Mouse (Mus musculus): ENCODE results near the gene Thnsl2. TPM values are rescaled to one million over a fixed set of nuclear protein-coding genes. Genes with fewer than 3 reads are reported as not detected.

Thnsl2 gene
- polyA plus RNA-seq, 1 experiment from 2014 or later: 39.9 TPM

- Histone ChIP-seq H3K27me3 (no peaks in the 10 kb centered on the region), H3K4me2 (no peak overlapping the region), H3K27ac (no peak overlapping the region), H3K9me3 (replicated peaks) (no peaks in the 10 kb centered on the region), H3K4me3 (replicated peaks) (no peak overlapping the region), H3K4me1 (no peaks in the 10 kb centered on the region), H3K9ac (no peak overlapping the region), H3K36me3 (no peaks in the 10 kb centered on the region)
- ATAC-seq (replicated peaks; ENCODE audit: low FRiP score): no peak
- WGBS: 76% methylated on average over 5 of the region's 5 CpGs
These were observed 12.6 kb upstream of the Thnsl2 start for GRCm38 (mm10) chr6:71156674-71157326.

DNA sequence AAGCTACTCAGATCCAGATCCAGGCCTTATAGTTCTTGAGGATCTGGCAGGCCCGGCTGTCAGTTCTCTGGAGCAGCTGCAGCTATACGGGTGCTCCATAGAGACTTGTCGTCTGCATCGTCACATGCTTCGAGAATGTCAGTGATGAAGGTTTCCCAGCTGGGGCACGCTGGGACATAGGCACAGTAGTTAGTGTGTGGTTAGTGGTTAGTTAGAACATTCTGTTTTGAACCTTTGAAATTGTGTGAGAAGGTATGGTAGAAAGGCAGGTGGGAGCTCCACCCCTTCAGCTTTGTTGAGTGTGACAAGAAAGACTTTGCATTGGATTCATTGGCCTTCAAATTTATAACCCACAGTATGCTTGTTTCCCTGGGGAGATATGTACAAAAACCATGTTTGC lies 10.6 kb upstream of the Thnsl2 start:
- H3K4me3 ChIP-seq (replicated peaks): no peak overlapping the region
- WGBS: 84% methylated on average over 6 of the region's 6 CpGs
- no peaks in the 10 kb centered on the region for H3K4me1 ChIP-seq
- H3K4me2 ChIP-seq: no peak overlapping the region
- no peak overlapping the region for H3K9ac ChIP-seq
- ATAC-seq (replicated peaks; ENCODE audit: low FRiP score): no peak
- H3K27ac ChIP-seq: no peak overlapping the region
- no peaks in the 10 kb centered on the region for H3K36me3 ChIP-seq
- no peaks in the 10 kb centered on the region for H3K27me3 ChIP-seq
- no peaks in the 10 kb centered on the region for H3K9me3 ChIP-seq (replicated peaks)

DNA sequence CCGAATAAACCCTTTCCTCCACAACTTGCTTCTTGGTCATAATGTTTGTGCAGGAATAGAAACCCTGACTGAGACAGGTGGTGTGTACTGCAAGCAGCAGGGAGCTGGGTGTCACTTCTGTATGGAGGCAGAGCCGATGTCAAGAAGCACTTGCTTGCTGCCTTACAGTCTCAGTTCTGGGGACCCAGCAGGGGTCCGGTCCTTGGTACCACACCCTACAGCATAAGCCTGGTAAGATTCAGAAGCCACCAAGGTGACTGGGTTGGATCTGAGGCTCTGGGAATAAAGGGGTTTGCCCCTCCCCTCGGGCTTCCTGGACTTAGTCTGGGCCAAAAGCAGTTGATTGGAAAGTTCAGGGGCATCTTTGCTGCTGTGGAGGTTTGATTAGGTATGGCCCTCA lies 9.2 kb upstream of the Thnsl2 start:
- Histone ChIP-seq H3K4me3 (replicated peaks) (no peak overlapping the region), H3K9ac (no peak overlapping the region), H3K9me3 (replicated peaks) (no peaks in the 10 kb centered on the region), H3K27ac (no peak overlapping the region), H3K4me2 (no peak overlapping the region), H3K4me1 (peaks cover 11% of the 10 kb centered on the region; the same call in 1 of the 2 replicates), H3K36me3 (no peaks in the 10 kb centered on the region), H3K27me3 (no peaks in the 10 kb centered on the region)
- no peak for ATAC-seq (replicated peaks; ENCODE audit: low FRiP score)
- WGBS: 84% methylated on average over 4 of the region's 4 CpGs

- no peaks in the 10 kb centered on the region for H3K9me3 ChIP-seq (replicated peaks)
- 49% methylated on average over 10 of the region's 10 CpGs for WGBS
- no peak for ATAC-seq (replicated peaks; ENCODE audit: low FRiP score)
These were observed 6.9 kb upstream of the Thnsl2 start for GRCm38 (mm10) chr6:71151098-71151497.

GRCm38 (mm10) chr6:71149534-71149933 lies 5.3 kb upstream of the Thnsl2 start:
- 10% methylated on average over 5 of the region's 5 CpGs for WGBS
- Histone ChIP-seq H3K4me1 (peaks cover 33% of the 10 kb centered on the region), H3K9ac (no peak overlapping the region), H3K27ac (no peak overlapping the region), H3K4me3 (replicated peaks) (no peak overlapping the region), H3K9me3 (replicated peaks) (no peaks in the 10 kb centered on the region), H3K27me3 (no peaks in the 10 kb centered on the region), H3K4me2 (no peak overlapping the region), H3K36me3 (no peaks in the 10 kb centered on the region)
- ATAC-seq (replicated peaks; ENCODE audit: low FRiP score): peak; percentile 64

More at GRCm38 (mm10) chr6:71151098-71151497, 6.9 kb upstream of the Thnsl2 start:
- Histone ChIP-seq H3K36me3 (no peaks in the 10 kb centered on the region), H3K9ac (no peak overlapping the region), H3K4me1 (peaks cover 21% of the 10 kb centered on the region), H3K4me2 (no peak overlapping the region), H3K4me3 (replicated peaks) (no peak overlapping the region), H3K27me3 (no peaks in the 10 kb centered on the region), H3K27ac (no peak overlapping the region)

GRCm38 (mm10) chr6:71148336-71148735 lies 4.1 kb upstream of the Thnsl2 start:
- no peak overlapping the region for H3K9ac ChIP-seq
- H3K4me1 ChIP-seq: peaks cover 39% of the 10 kb centered on the region
- 51% methylated on average over 6 of the region's 6 CpGs for WGBS
- no peak overlapping the region for H3K27ac ChIP-seq
- no peaks in the 10 kb centered on the region for H3K9me3 ChIP-seq (replicated peaks)
- ATAC-seq (replicated peaks; ENCODE audit: low FRiP score): no peak
- no peak overlapping the region for H3K4me2 ChIP-seq
- H3K36me3 ChIP-seq: no peaks in the 10 kb centered on the region
- H3K4me3 ChIP-seq (replicated peaks): no peak overlapping the region
- no peaks in the 10 kb centered on the region for H3K27me3 ChIP-seq

GRCm38 (mm10) chr6:71145288-71145989 lies 1.2 kb upstream of the Thnsl2 start:
- peak; percentile 47 for ATAC-seq (replicated peaks; ENCODE audit: low FRiP score)
- H3K27me3 ChIP-seq: no peaks in the 10 kb centered on the region
- WGBS: 38% methylated on average over 3 of the region's 3 CpGs
- no peak overlapping the region for H3K4me2 ChIP-seq
- H3K27ac ChIP-seq: peak overlapping the region; percentile 93
- no peak overlapping the region for H3K4me3 ChIP-seq (replicated peaks)
- H3K4me1 ChIP-seq: peaks cover 44% of the 10 kb centered on the region
- no peak overlapping the region for H3K9ac ChIP-seq
- H3K9me3 ChIP-seq (replicated peaks): no peaks in the 10 kb centered on the region
- H3K36me3 ChIP-seq: no peaks in the 10 kb centered on the region

GRCm38 (mm10) chr6:71143154-71143893 lies 915 bp downstream of the Thnsl2 start:
- H3K4me2 ChIP-seq: peak overlapping the region; percentile 92
- peak overlapping the region; percentile 71 for H3K9ac ChIP-seq
- no peak for ATAC-seq (replicated peaks; ENCODE audit: low FRiP score)
- H3K4me3 ChIP-seq (replicated peaks): peak overlapping the region; percentile 65
- no peaks in the 10 kb centered on the region for H3K27me3 ChIP-seq
- peak overlapping the region; percentile 93 for H3K27ac ChIP-seq
- H3K4me1 ChIP-seq: peaks cover 32% of the 10 kb centered on the region
- under 1% methylated on average over 19 of the region's 19 CpGs for WGBS
- no peaks in the 10 kb centered on the region for H3K9me3 ChIP-seq (replicated peaks)
- H3K36me3 ChIP-seq: no peaks in the 10 kb centered on the region

DNA sequence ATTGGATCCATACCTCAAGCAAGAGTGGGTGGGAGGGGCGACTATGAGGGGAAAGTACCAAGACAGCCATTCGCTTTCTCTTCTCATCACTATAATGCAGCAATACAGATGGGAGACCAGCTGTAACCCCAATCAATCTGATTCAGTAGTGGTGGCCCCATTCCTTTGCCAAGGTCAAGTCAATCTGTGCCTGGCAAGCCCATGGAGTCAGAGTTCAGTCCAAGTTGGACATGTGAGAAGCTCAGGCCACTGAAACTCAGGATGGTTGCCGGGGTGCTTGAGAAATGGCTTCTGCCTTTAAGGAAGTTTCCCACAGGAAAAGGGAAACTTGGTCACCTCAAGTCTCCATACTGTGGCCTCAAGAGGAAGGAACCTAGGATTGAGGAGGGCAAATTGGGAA lies 9.2 kb downstream of the Thnsl2 start:
- Histone ChIP-seq H3K27me3 (no peaks in the 10 kb centered on the region), H3K4me1 (no peaks in the 10 kb centered on the region), H3K36me3 (no peaks in the 10 kb centered on the region), H3K4me3 (replicated peaks) (no peak overlapping the region), H3K9ac (no peak overlapping the region), H3K27ac (no peak overlapping the region), H3K9me3 (replicated peaks) (no peaks in the 10 kb centered on the region), H3K4me2 (no peak overlapping the region)
- no peak for ATAC-seq (replicated peaks; ENCODE audit: low FRiP score)
- 86% methylated on average over 3 of the region's 3 CpGs for whole genome bisulfite sequencing

DNA sequence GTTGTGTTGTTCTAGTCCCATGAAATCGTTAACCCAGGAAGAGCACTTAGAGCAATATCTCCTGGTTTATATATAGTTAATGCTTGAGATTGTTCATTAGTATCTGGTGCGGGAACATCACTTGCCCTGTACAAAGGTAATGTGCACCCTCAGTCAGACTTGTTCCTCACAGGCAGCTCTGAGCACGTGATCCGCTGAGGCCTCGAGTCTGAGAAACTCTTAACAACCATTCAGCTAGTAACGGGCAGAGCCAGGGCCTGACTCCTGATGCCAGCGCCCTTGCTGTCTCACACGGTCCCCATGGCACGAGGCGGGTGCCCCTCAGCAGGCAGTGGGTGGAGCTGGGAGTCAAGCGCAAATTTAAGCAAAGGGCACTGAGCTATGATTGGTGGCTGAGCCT lies 10.7 kb downstream of the Thnsl2 start:
- WGBS: 76% methylated on average over 11 of the region's 11 CpGs
- H3K27ac ChIP-seq: no peak overlapping the region
- no peak overlapping the region for H3K9ac ChIP-seq
- no peaks in the 10 kb centered on the region for H3K36me3 ChIP-seq
- no peak overlapping the region for H3K4me2 ChIP-seq
- H3K27me3 ChIP-seq: no peaks in the 10 kb centered on the region
- no peak overlapping the region for H3K4me3 ChIP-seq (replicated peaks)
- no peak for ATAC-seq (replicated peaks; ENCODE audit: low FRiP score)
- no peaks in the 10 kb centered on the region for H3K4me1 ChIP-seq
- H3K9me3 ChIP-seq (replicated peaks): no peaks in the 10 kb centered on the region

DNA sequence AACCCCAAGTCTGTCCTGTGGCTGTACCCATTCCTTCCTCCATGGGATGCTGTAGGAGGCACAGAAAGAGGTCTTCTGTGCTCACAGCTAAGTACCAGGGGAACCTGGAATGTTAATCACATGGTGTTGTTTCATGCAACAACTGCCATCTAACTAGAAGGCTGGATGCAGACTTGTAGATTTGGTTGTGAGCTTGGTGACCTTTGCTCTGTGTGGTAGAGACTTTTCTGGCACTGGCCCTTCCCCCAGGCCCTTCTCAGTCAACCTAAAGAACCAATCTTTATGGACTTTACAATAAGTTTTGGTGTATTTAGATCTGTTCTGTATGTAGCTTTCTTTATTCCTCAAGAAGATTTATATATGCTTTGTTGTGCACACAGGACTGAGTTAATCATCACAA lies 13.2 kb downstream of the Thnsl2 start:
- no peak overlapping the region for H3K27ac ChIP-seq
- no peak overlapping the region for H3K4me2 ChIP-seq
- H3K36me3 ChIP-seq: no peaks in the 10 kb centered on the region
- ATAC-seq (replicated peaks; ENCODE audit: low FRiP score): no peak
- no peaks in the 10 kb centered on the region for H3K4me1 ChIP-seq
- no peak overlapping the region for H3K4me3 ChIP-seq (replicated peaks)
- no peaks in the 10 kb centered on the region for H3K27me3 ChIP-seq
- H3K9ac ChIP-seq: no peak overlapping the region
- H3K9me3 ChIP-seq (replicated peaks): no peaks in the 10 kb centered on the region

- ATAC-seq (replicated peaks; ENCODE audit: low FRiP score): peak; percentile 52; the same call in 1 of the 2 replicates
- no peaks in the 10 kb centered on the region for H3K9me3 ChIP-seq (replicated peaks)
These were observed 14.0 kb downstream of the Thnsl2 start for GRCm38 (mm10) chr6:71130269-71130668.

More at GRCm38 (mm10) chr6:71130269-71130668, 14.0 kb downstream of the Thnsl2 start:
- H3K4me2 ChIP-seq: no peak overlapping the region
- no peaks in the 10 kb centered on the region for H3K36me3 ChIP-seq
- WGBS: 93% methylated on average over 1 of the region's 1 CpGs
- H3K4me1 ChIP-seq: no peaks in the 10 kb centered on the region
- H3K27me3 ChIP-seq: no peaks in the 10 kb centered on the region
- no peak overlapping the region for H3K4me3 ChIP-seq (replicated peaks)
- H3K9ac ChIP-seq: no peak overlapping the region
- no peak overlapping the region for H3K27ac ChIP-seq
